Mouse (Mus musculus) olfactory bulb, adult 2 months (tissue): ENCODE measurements around the gene Naa50.

Source experiments
- CTCF ChIP-seq: fragments of 200-500 bp; IDR thresholded peaks from 2 replicates; pipeline ENCODE4 v1.5.1; 2012; ENCODE audit warnings: low read depth, mild to moderate bottlenecking, low read length, moderate library complexity; ENCODE audit not compliant: insufficient read depth
- POLR2A ChIP-seq: fragments of 200-500 bp; IDR thresholded peaks from 2 replicates; pipeline ENCODE4 v1.6.1; 2012; ENCODE audit warnings: mild to moderate bottlenecking, low read depth, low read length, moderate library complexity; ENCODE audit not compliant: insufficient read depth

DNA sequence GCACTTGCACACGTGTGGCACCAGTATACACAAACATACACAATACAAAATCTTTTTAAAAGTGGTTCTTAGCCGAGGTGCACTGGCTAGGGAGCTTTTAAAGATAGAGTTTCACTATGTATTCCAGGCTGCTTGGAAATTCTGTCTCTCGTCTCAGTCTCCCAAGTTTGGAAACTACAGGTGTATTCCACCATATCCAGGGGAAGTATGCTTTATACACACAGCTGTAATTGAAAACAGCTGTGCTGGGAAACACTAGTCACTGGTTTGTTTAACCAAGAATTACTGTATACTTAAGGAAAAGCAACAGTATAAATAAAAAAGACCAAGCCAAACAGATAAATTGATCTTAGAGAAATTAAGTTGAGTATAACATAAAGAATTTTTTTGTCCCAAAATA lies 45.1 kb downstream of the Naa50 start:
- TF ChIP-seq CTCF (no peak), POLR2A (no peak)
